Mouse (Mus musculus) liver, embryonic 14.5 days (tissue): ENCODE data around the gene Ror1.

Experiments used
- CTCF ChIP-seq: IDR thresholded peaks from 2 replicates; pipeline ENCODE4 v1.5.1; 2016; ENCODE audit warnings: antibody characterized with exemption, low read depth, control low read depth
- EP300 ChIP-seq: IDR thresholded peaks from 2 replicates; pipeline ENCODE4 v1.6.1; 2016; ENCODE audit warnings: antibody characterized with exemption, low read depth

GRCm38 (mm10) chr4:100386272-100386988 is 290.8 kb downstream of the Ror1 start:
- TF ChIP-seq CTCF (no peak), EP300 (no peak)
